ENCODE assay signal across 9 mouse cellular contexts in the genomic region with DNA sequence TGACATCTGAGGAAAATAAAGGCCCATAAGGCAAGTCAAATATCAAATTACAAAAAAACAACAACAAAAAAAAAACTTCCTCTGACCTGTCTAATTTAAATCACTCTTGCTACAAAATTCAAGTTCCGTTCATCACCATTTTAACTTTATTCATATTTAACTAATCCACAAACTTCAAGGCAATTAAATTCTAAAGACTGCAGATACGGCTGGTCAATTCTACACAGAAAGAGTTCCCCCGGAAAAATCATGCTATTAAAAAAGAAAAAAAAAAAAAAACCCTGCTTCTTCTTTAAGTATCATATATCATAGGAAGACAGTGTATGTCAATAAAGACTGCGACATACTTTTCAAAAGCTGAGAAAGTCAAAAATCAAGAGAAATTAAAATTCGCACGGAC. TPM values are rescaled to one million over a fixed set of nuclear protein-coding genes. Genes with fewer than 3 reads are reported as not detected.
DNase-seq lines count a peak whose midpoint lies in the region; ATAC-seq lines count a peak whose summit lies in the region.
"Had no signal": no experiment of that assay in that cellular context is flagged by ENCODE, and none has a peak within 500 bp of the region (broad histone marks: within the 10 kb centered on the region; RNA-seq: fewer than 3 reads in every experiment).

No protein-coding gene starts in this region.

- H3K27me3 ChIP-seq in lung, embryonic 16.5 days (ENCODE audit: control insufficient read depth, insufficient read depth, low read depth, low read length), result no peaks in the 10 kb centered on the region
- H3K27me3 ChIP-seq in forebrain, embryonic 11.5 days (ENCODE audit: control insufficient read depth, insufficient read depth, low read length), result no peaks in the 10 kb centered on the region
- H3K27me3 ChIP-seq in limb, embryonic 13.5 days, result no peaks in the 10 kb centered on the region
- no peaks in the 10 kb centered on the region for H3K27me3 ChIP-seq in stomach, embryonic 14.5 days (ENCODE audit: control insufficient read depth, insufficient read depth, low read length)

- no peak for DNase-seq in lung, adult 18-20 months
- no peak for DNase-seq in forebrain, embryonic 11.5 days (ENCODE audit: low spot score)
- DNase-seq: adrenal gland, postnatal 36 days; kidney, adult 18-20 months had no signal

- no peaks in the 10 kb centered on the region for H3K9me3 ChIP-seq in lung, embryonic 16.5 days (ENCODE audit: control insufficient read depth, low read length)
- no peaks in the 10 kb centered on the region for H3K9me3 ChIP-seq in forebrain, embryonic 11.5 days (ENCODE audit: control insufficient read depth, low read length)
- H3K9me3 ChIP-seq in limb, embryonic 13.5 days, result no peaks in the 10 kb centered on the region
- H3K9me3 ChIP-seq in stomach, embryonic 14.5 days (ENCODE audit: control insufficient read depth, low read depth, low read length), result no peaks in the 10 kb centered on the region

- ATAC-seq in lung, embryonic 16.5 days (ENCODE audit: low read depth), result no peak
- ATAC-seq in forebrain, embryonic 11.5 days (replicated peaks; ENCODE audit: low FRiP score), result no peak
- no peak for ATAC-seq in limb, embryonic 13.5 days (ENCODE audit: low FRiP score, low read depth)
- ATAC-seq in stomach, embryonic 14.5 days (ENCODE audit: insufficient number of reproducible peaks, insufficient read depth, low FRiP score, low read depth), result no peak
- no peak for ATAC-seq in megakaryocyte progenitor cell, adult 5-6 weeks (replicated peaks; ENCODE audit: poor library complexity)
- ATAC-seq in activated CD4-positive, CD25-positive, alpha-beta regulatory T cell, adult 4 months, result no peak

- peak overlapping the region; percentile 98 for H3K27ac ChIP-seq in lung, embryonic 16.5 days (ENCODE audit: low read length)
- H3K27ac ChIP-seq in forebrain, embryonic 11.5 days (ENCODE audit: low read depth, low read length), result no peak overlapping the region; the same call in 1 of the 2 replicates
- H3K27ac ChIP-seq in limb, embryonic 13.5 days, result peak overlapping the region; percentile 99
- H3K27ac ChIP-seq in stomach, embryonic 14.5 days (ENCODE audit: low read length), result peak overlapping the region; percentile 99; the same call in 1 of the 2 replicates

- 15% methylated on average over 6 of the region's 6 CpGs for WGBS in lung, embryonic 16.5 days
- WGBS in forebrain, embryonic 11.5 days, result 28% methylated on average over 6 of the region's 6 CpGs
- WGBS in limb, embryonic 13.5 days, result 14% methylated on average over 6 of the region's 6 CpGs
- WGBS in stomach, embryonic 14.5 days, result 16% methylated on average over 6 of the region's 6 CpGs

- peak overlapping the region; percentile 84 for H3K4me3 ChIP-seq in lung, embryonic 16.5 days (ENCODE audit: low read length)
- peak overlapping the region; percentile 89 for H3K4me3 ChIP-seq in forebrain, embryonic 11.5 days (ENCODE audit: low read depth, low read length)
- peak overlapping the region; percentile 99 for H3K4me3 ChIP-seq in limb, embryonic 13.5 days
- peak overlapping the region; percentile 99 for H3K4me3 ChIP-seq in stomach, embryonic 14.5 days (ENCODE audit: low read depth, low read length)

- H3K4me2 ChIP-seq in lung, embryonic 16.5 days (ENCODE audit: low read depth, low read length), result peak overlapping the region; percentile 67
- peak overlapping the region; percentile 63 for H3K4me2 ChIP-seq in forebrain, embryonic 11.5 days (ENCODE audit: low read depth, low read length, severe bottlenecking)
- H3K4me2 ChIP-seq in limb, embryonic 13.5 days (replicated peaks), result peak overlapping the region; percentile 64
- peak overlapping the region; percentile 39 for H3K4me2 ChIP-seq in stomach, embryonic 14.5 days (replicated peaks; ENCODE audit: low read depth, low read length)

- peaks cover 14% of the 10 kb centered on the region for H3K4me1 ChIP-seq in lung, embryonic 16.5 days (replicated peaks; ENCODE audit: control insufficient read depth, insufficient read depth, low read length)
- H3K4me1 ChIP-seq in forebrain, embryonic 11.5 days (replicated peaks; ENCODE audit: control insufficient read depth, insufficient read depth, low read length), result 0 out of 2 replicates have a peak, but pooled peaks cover 2% of the 10 kb centered on the region
- H3K4me1 ChIP-seq in limb, embryonic 13.5 days, result peaks cover 15% of the 10 kb centered on the region
- peaks cover 9% of the 10 kb centered on the region for H3K4me1 ChIP-seq in stomach, embryonic 14.5 days (ENCODE audit: control insufficient read depth, insufficient read depth, low read length)

- H3K9ac ChIP-seq in lung, embryonic 16.5 days (ENCODE audit: low read length), result peak overlapping the region; percentile 95
- peak overlapping the region; percentile 87 for H3K9ac ChIP-seq in forebrain, embryonic 11.5 days (ENCODE audit: low read length)
- peak overlapping the region; percentile 99 for H3K9ac ChIP-seq in limb, embryonic 13.5 days
- peak overlapping the region; percentile 99 for H3K9ac ChIP-seq in stomach, embryonic 14.5 days (replicated peaks; ENCODE audit: low read depth, low read length)

- H3K36me3 ChIP-seq in lung, embryonic 16.5 days (ENCODE audit: control insufficient read depth, insufficient read depth, low read length), result peaks cover 17% of the 10 kb centered on the region
- H3K36me3 ChIP-seq in forebrain, embryonic 11.5 days (ENCODE audit: control insufficient read depth, insufficient read depth, low read length), result peaks cover 4% of the 10 kb centered on the region; the same call in 1 of the 2 replicates
- peaks cover 34% of the 10 kb centered on the region for H3K36me3 ChIP-seq in limb, embryonic 13.5 days
- peaks cover 36% of the 10 kb centered on the region for H3K36me3 ChIP-seq in stomach, embryonic 14.5 days (ENCODE audit: control insufficient read depth, insufficient read depth, low read length)

RNA-seq across cellular contexts. Expression of a gene that starts 1.0 kb away (rescaled TPM):
- polyA plus RNA-seq in lung, embryonic 16.5 days (2015; fragmentation: Nextera tagmentation; extraction: Ambion mirVana), result 35.5 and 42.3 TPM in 2 replicates
- 53.6 and 57.6 TPM in 2 replicates for polyA plus RNA-seq in forebrain, embryonic 11.5 days (2014; fragmentation: Nextera tagmentation; extraction: Ambion mirVana)
- 41.0 and 44.8 TPM in 2 replicates for polyA plus RNA-seq in limb, embryonic 13.5 days (2015; fragmentation: Nextera tagmentation; extraction: Ambion mirVana)
- polyA plus RNA-seq in stomach, embryonic 14.5 days (2014; fragmentation: Nextera tagmentation; extraction: Ambion mirVana), result 42.4 and 43.5 TPM in 2 replicates
- 83.2 and 83.5 TPM in 2 replicates for total RNA-seq in megakaryocyte progenitor cell, adult 5-6 weeks (2015)
- 32.3 and 42.5 TPM in 2 replicates for total RNA-seq in megakaryocyte progenitor cell, adult 5-6 weeks (2017)
- 10 to 100 TPM; 35.9 TPM for polyA plus RNA-seq in activated CD4-positive, CD25-positive, alpha-beta regulatory T cell, adult 4 months (2017; shearing (Covaris generic))

RNA-seq across cellular contexts. Expression of a gene that starts 17.9 kb away (rescaled TPM):
- polyA plus RNA-seq in lung, embryonic 16.5 days (2015; fragmentation: Nextera tagmentation; extraction: Ambion mirVana), result 3.8 TPM in 1 of 2 replicates, not detected in the other
- not detected in 2 replicates for polyA plus RNA-seq in forebrain, embryonic 11.5 days (2014; fragmentation: Nextera tagmentation; extraction: Ambion mirVana)
- polyA plus RNA-seq in limb, embryonic 13.5 days (2015; fragmentation: Nextera tagmentation; extraction: Ambion mirVana), result not detected in 2 replicates
- not detected in 2 replicates for polyA plus RNA-seq in stomach, embryonic 14.5 days (2014; fragmentation: Nextera tagmentation; extraction: Ambion mirVana)
- total RNA-seq in megakaryocyte progenitor cell, adult 5-6 weeks (2015), result not detected in 2 replicates
- not detected in 2 replicates for total RNA-seq in megakaryocyte progenitor cell, adult 5-6 weeks (2017)
- polyA plus RNA-seq in activated CD4-positive, CD25-positive, alpha-beta regulatory T cell, adult 4 months (2017; shearing (Covaris generic)), result not detected
- total RNA-seq: adrenal gland, postnatal 36 days had no signal
